Mouse (Mus musculus) monocyte, adult 5-6 weeks (primary cell): ENCODE results near the gene Cdk5rap2. TPM values are rescaled to one million over a fixed set of nuclear protein-coding genes. Genes with fewer than 3 reads are reported as not detected.

ENCODE experiments used
- ATAC-seq: fragments of 153-309, 156-312 bp; replicated peaks from 2 replicates; pipeline ENCODE4 v1.8.0; 2017; ENCODE audit warnings: mild to moderate bottlenecking; ENCODE audit not compliant: low TSS enrichment, insufficient number of reproducible peaks, severe bottlenecking, poor library complexity, low FRiP score
- total RNA-seq: library from RNA; stranded (forward); fragments of 200-1000, 200-491, 200-594 nt; gene quantifications from 3 replicates; pipeline ENCODE4 v1.2.3, GENCODE M21; 2017

Gene Cdk5rap2
- total RNA-seq, 1 experiment from 2014 or later, result 30.0 TPM

DNA sequence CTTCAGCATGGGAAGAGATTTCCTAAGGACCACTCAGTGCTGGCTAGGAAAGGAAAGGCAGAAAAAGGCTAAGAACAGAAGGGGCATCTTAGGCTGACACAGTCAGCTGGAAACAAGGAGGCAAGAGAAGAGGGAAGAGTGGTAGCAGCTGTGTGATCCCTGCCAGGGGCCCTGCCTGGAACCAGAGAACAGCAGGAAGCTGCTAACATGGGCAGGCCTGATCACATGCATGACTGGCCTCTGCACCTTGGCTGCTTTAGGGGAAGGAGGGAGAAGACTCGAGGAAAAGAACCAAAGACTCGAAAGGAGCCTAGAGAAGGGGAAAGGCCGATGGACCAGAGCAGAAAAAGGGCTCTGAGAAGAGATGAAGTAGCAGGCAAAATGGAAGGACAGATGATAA lies 188.4 kb downstream of the Cdk5rap2 start:
- ATAC-seq, result no peak

DNA sequence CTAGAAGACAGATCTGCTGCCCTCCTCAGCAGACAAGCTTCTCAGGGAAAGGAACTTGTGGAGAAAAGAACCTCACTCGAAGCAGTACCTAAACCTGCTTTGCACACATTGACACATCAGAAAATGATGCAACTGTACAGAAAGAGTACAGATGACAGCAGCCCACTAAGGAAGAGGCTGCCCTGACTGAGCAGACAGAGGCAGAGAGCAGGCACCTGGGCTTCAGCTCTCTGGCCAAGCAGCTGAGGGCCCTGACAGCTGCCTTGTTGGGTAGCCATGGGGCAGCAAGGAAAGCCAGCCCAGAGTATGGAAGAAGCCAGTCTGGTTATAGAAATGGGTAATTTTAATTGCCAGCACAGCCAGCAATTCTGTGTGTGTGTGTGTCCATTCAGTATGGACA lies 188.9 kb downstream of the Cdk5rap2 start:
- ATAC-seq, result no peak

DNA sequence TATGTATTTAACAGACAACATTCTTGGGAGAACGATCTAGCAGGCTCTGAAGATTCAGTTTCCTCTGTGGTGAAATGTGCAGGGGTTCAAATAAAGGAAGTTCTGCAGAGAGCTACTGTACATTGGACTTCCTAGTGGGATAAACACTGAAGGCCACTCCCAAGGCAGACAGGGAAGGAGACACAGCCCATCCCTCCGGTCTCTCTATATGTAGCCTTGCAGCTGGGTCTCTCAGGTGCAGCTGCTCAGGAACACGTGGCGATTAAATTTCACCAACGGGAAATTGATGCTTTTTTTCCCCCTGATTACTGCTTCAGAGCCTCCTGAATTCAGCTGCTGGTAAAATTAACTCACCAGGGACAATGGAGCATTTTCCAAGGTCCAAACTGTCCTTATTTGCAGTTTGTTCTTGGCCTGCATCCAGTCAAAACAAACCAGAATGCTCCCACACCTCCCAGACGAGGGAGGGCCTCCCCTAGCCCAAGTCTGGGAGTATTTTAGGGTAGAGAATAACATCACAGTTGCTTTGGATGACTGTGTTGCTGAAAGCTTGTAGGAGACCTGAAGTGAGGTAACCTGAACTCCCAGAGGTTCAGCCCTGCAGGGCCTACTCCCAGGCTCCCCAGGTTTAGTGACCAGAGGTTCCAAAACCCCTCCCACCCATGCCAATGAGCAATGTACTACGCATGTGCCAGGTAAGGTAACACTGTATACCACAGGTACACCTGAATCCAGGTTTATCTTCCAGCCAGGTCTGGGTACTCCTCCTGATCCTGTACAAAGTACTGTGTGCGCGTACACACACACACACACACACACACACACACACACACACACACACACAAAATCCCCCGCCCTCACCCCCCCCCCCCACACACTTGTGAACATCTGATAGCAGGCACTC lies 189.7 kb downstream of the Cdk5rap2 start:
- no peak for ATAC-seq

DNA sequence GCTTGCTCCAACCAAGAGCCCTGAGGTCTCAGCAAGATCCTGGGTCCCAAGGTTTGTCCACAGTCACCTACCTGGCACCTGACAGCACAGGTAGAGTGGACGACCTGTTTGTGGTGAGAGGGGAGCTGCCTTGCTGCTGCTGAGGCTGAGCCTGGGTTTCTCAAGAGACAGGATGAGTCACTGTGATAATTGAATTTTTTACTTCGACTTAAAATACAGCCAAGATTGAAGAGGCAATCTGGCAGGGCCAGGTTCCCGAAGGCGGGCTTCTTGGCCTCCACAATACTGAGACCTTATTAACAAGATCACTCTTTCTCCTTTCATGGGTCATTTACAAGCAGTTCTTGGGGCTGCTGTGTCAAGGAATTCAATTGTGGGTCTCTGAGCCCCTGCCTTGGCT lies 190.5 kb downstream of the Cdk5rap2 start:
- ATAC-seq, result no peak

DNA sequence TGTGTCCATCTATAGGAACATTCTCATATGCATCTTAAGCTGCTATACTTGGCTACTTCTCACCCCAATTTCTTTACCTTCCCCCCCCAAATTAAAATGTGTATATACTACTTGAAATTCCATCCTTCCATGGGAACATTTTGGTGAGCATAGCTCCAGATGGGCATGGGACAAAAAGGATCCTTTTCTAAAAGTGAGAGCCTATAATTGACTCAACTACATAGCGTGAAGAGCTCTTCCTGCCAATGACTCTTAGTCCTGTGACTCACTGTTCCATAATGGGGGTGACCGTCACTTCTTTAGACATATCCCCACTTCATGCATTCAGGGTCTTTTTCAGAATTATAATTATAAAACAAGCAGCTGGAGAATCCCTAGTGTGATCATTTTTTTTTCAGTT lies 224.3 kb downstream of the Cdk5rap2 start:
- ATAC-seq, result no peak

Other genes starting within 250 kb of the Cdk5rap2 start
- 24.2 to 33.0 TPM (median 28.5 TPM) in 3 replicates for gene Megf9, start 124.6 kb upstream of the Cdk5rap2 start, total RNA-seq